Mouse (Mus musculus): ENCODE results near the gene Shmt2. TPM values are rescaled to one million over a fixed set of nuclear protein-coding genes. Genes with fewer than 3 reads are reported as not detected.

Shmt2 gene
- polyA plus RNA-seq, 1 experiment: 535 TPM

- TF ChIP-seq POLR2AphosphoS2 (IDR thresholded peaks at IDR 0.05; ENCODE audit: insufficient read length, low read depth): no peak
- TF ChIP-seq E2F4 (IDR thresholded peaks at IDR 0.05; ENCODE audit: insufficient read depth): no peak
- TF ChIP-seq REST (IDR thresholded peaks at IDR 0.05; ENCODE audit: insufficient read depth, insufficient read length): no peak
- TF ChIP-seq TCF3 (IDR thresholded peaks at IDR 0.05; ENCODE audit: insufficient read length, low read depth): no peak
- no peak for TF ChIP-seq TCF12 (IDR thresholded peaks at IDR 0.05; ENCODE audit: insufficient read depth, poor library complexity, severe bottlenecking)
- TF ChIP-seq CEBPB (IDR thresholded peaks at IDR 0.05; ENCODE audit: insufficient read depth, poor library complexity, severe bottlenecking): no peak
- TF ChIP-seq POLR2A (IDR thresholded peaks at IDR 0.05; ENCODE audit: insufficient read length, low read depth): no peak
- no peak for TF ChIP-seq USF1 (IDR thresholded peaks at IDR 0.05; ENCODE audit: low read depth)
- TF ChIP-seq MYOG (IDR thresholded peaks at IDR 0.05; ENCODE audit: control insufficient read depth in 1 of 3, insufficient read depth in 1 of 3, insufficient read length in 2 of 3, low read depth in 2 of 3): no peak
- no peak for TF ChIP-seq MYOD1 (IDR thresholded peaks at IDR 0.05; ENCODE audit: control insufficient read depth in 1 of 3, insufficient read length in 2 of 3, low read depth in 2 of 3)
- TF ChIP-seq SRF (IDR thresholded peaks at IDR 0.05; ENCODE audit: control insufficient read depth, insufficient read length, low read depth): no peak
- no peak for TF ChIP-seq MAX (IDR thresholded peaks at IDR 0.05; ENCODE audit: low read depth)
- no peaks in the 10 kb centered on the region for H3K27me3 ChIP-seq (ENCODE audit: control insufficient read depth, insufficient read depth, insufficient read length)
- no peaks in the 10 kb centered on the region for H3K79me2 ChIP-seq (ENCODE audit: control insufficient read depth, insufficient read depth)
- H3K4me3 ChIP-seq: peak overlapping the region; percentile 71
- H3ac ChIP-seq (ENCODE audit: control insufficient read depth, insufficient read length): peak overlapping the region; percentile 30
- peak overlapping the region; percentile 100 for H3K4me2 ChIP-seq (ENCODE audit: low read depth)
- no peaks in the 10 kb centered on the region for H3K36me3 ChIP-seq (ENCODE audit: control insufficient read depth, insufficient read depth)
These were observed 11.2 kb downstream of the Shmt2 start for GRCm38 (mm10) chr10:127510895-127511617.

DNA sequence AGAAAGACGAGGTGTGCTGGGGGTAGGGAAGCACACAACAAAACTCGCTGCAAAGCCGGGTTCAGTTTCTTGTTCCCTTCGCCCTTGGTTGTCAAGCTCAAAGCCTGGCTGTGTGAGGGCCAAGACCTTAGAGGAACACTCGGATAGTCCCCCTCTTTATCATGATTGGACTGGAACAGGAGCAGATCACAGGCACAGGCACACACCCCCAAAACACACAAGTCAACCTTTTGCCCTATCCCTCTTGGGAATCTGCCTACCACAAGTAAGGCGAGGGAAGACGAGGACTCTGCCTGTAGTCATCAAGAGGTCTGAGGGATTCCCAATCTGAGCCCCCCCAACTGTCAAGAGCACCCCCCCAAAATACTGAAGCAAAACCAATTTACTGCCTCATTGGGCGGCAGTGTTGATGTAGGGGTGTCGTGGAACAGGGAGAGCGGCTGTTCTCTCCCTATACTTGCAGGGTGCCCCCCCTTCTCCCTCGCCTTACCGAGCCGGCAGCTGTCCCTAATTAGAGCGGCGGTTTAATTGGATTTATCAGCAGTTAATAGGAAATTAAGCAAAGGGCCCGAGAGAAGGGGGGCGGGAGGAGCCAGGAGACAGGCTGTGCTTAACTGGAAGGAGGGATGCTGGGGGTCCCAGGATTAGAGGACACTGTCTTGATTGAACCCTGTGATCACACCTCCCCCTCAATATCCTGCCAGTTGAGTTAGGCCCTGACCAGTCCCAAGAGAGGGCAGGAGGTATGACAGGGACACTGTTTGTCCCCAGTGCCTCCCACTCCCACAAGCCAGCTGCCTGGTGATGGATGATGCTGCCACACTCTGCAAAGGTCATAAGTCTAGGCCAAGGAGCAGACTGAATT, 12.2 kb downstream of the Shmt2 start:
- Histone ChIP-seq H3K36me3 (ENCODE audit: control insufficient read depth, insufficient read depth) (no peaks in the 10 kb centered on the region), H3K27me3 (ENCODE audit: control insufficient read depth, insufficient read depth, insufficient read length) (no peaks in the 10 kb centered on the region), H3K79me2 (ENCODE audit: control insufficient read depth, insufficient read depth) (no peaks in the 10 kb centered on the region), H3K4me3 (no peak overlapping the region), H3ac (ENCODE audit: control insufficient read depth, insufficient read length) (no peak overlapping the region), H3K4me2 (ENCODE audit: low read depth) (no peak overlapping the region)
- no peak for TF ChIP-seq MYOG (IDR thresholded peaks at IDR 0.05; ENCODE audit: control insufficient read depth in 1 of 3, insufficient read depth in 1 of 3, insufficient read length in 2 of 3, low read depth in 2 of 3)
- no peak for TF ChIP-seq MAX (IDR thresholded peaks at IDR 0.05; ENCODE audit: low read depth)
- no peak for TF ChIP-seq TCF12 (IDR thresholded peaks at IDR 0.05; ENCODE audit: insufficient read depth, poor library complexity, severe bottlenecking)
- TF ChIP-seq CEBPB (IDR thresholded peaks at IDR 0.05; ENCODE audit: insufficient read depth, poor library complexity, severe bottlenecking): no peak
- no peak for TF ChIP-seq SRF (IDR thresholded peaks at IDR 0.05; ENCODE audit: control insufficient read depth, insufficient read length, low read depth)
- TF ChIP-seq MYOD1 (IDR thresholded peaks at IDR 0.05; ENCODE audit: control insufficient read depth in 1 of 3, insufficient read length in 2 of 3, low read depth in 2 of 3): no peak

DNA sequence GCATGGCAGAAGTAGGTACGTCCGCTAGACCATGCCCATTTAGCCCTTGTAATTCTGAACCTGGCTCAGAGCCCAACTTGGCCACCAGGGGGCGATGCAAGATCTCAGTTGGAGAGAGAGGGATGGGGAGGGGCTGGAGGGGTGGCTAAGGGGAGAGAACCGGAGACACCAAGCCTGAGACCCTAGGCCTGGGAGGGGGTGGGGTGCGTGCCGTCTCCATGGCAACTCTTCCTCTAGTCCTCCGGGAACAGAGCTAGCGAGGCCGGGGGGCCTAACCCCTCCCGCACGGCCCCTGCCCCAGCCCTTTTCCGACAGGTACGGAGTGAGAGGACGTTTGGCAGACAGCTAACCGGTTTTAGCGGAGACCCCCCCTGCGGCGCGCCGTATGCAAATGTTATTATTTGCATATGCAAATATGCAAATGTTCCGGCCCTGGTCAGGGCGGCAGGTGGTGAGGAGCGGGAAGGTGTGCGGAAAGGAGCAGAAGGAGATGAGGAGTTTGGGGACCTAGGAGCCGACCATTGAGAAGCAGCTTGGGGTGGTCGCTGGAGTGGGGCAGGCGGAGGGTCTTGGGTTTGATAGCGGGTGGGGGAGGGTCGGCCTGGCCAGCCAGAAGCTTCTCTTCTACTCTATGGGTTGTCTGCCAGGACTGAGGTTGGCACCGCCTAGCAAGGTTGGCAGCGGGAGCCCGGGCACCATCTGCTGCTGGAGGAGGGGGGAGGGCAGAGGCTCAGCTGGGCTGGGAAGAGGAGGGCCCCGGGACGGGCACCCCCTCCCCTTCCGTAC, 13.0 kb downstream of the Shmt2 start:
- Histone ChIP-seq H3K27me3 (ENCODE audit: control insufficient read depth, insufficient read depth, insufficient read length) (no peaks in the 10 kb centered on the region), H3ac (ENCODE audit: control insufficient read depth, insufficient read length) (no peak overlapping the region), H3K4me3 (no peak overlapping the region), H3K4me2 (ENCODE audit: low read depth) (peak overlapping the region; percentile 57), H3K79me2 (ENCODE audit: control insufficient read depth, insufficient read depth) (no peaks in the 10 kb centered on the region), H3K36me3 (ENCODE audit: control insufficient read depth, insufficient read depth) (peaks cover 1% of the 10 kb centered on the region)
- TF ChIP-seq TCF12 (IDR thresholded peaks at IDR 0.05; ENCODE audit: insufficient read depth, poor library complexity, severe bottlenecking): no peak
- TF ChIP-seq MYOG (IDR thresholded peaks at IDR 0.05; ENCODE audit: control insufficient read depth in 1 of 3, insufficient read depth in 1 of 3, insufficient read length in 2 of 3, low read depth in 2 of 3): peak in 1 of 3 experiments; percentile 10

GRCm38 (mm10) chr10:127508239-127508638, 14.0 kb downstream of the Shmt2 start:
- peak overlapping the region; percentile 57 for H3K4me2 ChIP-seq (ENCODE audit: low read depth)
- peaks cover 5% of the 10 kb centered on the region for H3K36me3 ChIP-seq (ENCODE audit: control insufficient read depth, insufficient read depth)
- no peak overlapping the region for H3K4me3 ChIP-seq
- H3K79me2 ChIP-seq (ENCODE audit: control insufficient read depth, insufficient read depth): no peaks in the 10 kb centered on the region
- TF ChIP-seq MYOD1 (IDR thresholded peaks at IDR 0.05; ENCODE audit: control insufficient read depth in 1 of 3, insufficient read length in 2 of 3, low read depth in 2 of 3) (no peak), POLR2A (IDR thresholded peaks at IDR 0.05; ENCODE audit: insufficient read length, low read depth) (no peak), MAX (IDR thresholded peaks at IDR 0.05; ENCODE audit: low read depth) (no peak), USF1 (IDR thresholded peaks at IDR 0.05; ENCODE audit: low read depth) (no peak), REST (IDR thresholded peaks at IDR 0.05; ENCODE audit: insufficient read depth, insufficient read length) (no peak), SRF (IDR thresholded peaks at IDR 0.05; ENCODE audit: control insufficient read depth, insufficient read length, low read depth) (no peak), POLR2AphosphoS2 (IDR thresholded peaks at IDR 0.05; ENCODE audit: insufficient read length, low read depth) (no peak), TCF12 (IDR thresholded peaks at IDR 0.05; ENCODE audit: insufficient read depth, poor library complexity, severe bottlenecking) (no peak), CEBPB (IDR thresholded peaks at IDR 0.05; ENCODE audit: insufficient read depth, poor library complexity, severe bottlenecking) (no peak), TCF3 (IDR thresholded peaks at IDR 0.05; ENCODE audit: insufficient read length, low read depth) (no peak), MYOG (IDR thresholded peaks at IDR 0.05; ENCODE audit: control insufficient read depth in 1 of 3, insufficient read depth in 1 of 3, insufficient read length in 2 of 3, low read depth in 2 of 3) (no peak), E2F4 (IDR thresholded peaks at IDR 0.05; ENCODE audit: insufficient read depth) (no peak)
- no peaks in the 10 kb centered on the region for H3K27me3 ChIP-seq (ENCODE audit: control insufficient read depth, insufficient read depth, insufficient read length)
- H3ac ChIP-seq (ENCODE audit: control insufficient read depth, insufficient read length): no peak overlapping the region
